Mouse (Mus musculus): Measurements from ENCODE around the gene Pde4dip. TPM values are rescaled to one million over a fixed set of nuclear protein-coding genes. Genes with fewer than 3 reads are reported as not detected.

The Pde4dip gene
- polyA plus RNA-seq, 1 experiment from 2014 or later: 18.0 TPM

- H3K9ac ChIP-seq (ENCODE audit: low read depth, low read length): no peak overlapping the region
- TF ChIP-seq CTCF (IDR thresholded peaks at IDR 0.05; ENCODE audit: low read depth): no peak
- no peaks in the 10 kb centered on the region for H3K27me3 ChIP-seq (ENCODE audit: insufficient read depth, low read length)
- H3K9me3 ChIP-seq (replicated peaks; ENCODE audit: low read length): no peaks in the 10 kb centered on the region
- ATAC-seq (replicated peaks; ENCODE audit: low FRiP score, low read depth) (no peak), DNase-seq (ENCODE audit: low spot score) (no peak)
- H3K4me1 ChIP-seq (replicated peaks; ENCODE audit: insufficient read depth, low read length): no peaks in the 10 kb centered on the region
- H3K36me3 ChIP-seq (ENCODE audit: insufficient read depth, low read length): no peaks in the 10 kb centered on the region
- 78% methylated on average over 8 of the region's 8 CpGs for WGBS
- H3K27ac ChIP-seq: no peak overlapping the region
- no peak overlapping the region for H3K4me2 ChIP-seq (ENCODE audit: low read length)
- no peak overlapping the region for H3K4me3 ChIP-seq (replicated peaks; ENCODE audit: low read depth, low read length)
These were observed 94.5 kb downstream of the Pde4dip start for GRCm38 (mm10) chr3:97793995-97794394.

GRCm38 (mm10) chr3:97790150-97790549 lies 98.4 kb downstream of the Pde4dip start:
- whole genome bisulfite sequencing: 90% methylated on average over 1 of the region's 1 CpGs
- Histone ChIP-seq H3K9me3 (replicated peaks; ENCODE audit: low read length) (no peaks in the 10 kb centered on the region), H3K4me1 (replicated peaks; ENCODE audit: insufficient read depth, low read length) (no peaks in the 10 kb centered on the region), H3K27ac (no peak overlapping the region), H3K36me3 (ENCODE audit: insufficient read depth, low read length) (no peaks in the 10 kb centered on the region), H3K4me2 (ENCODE audit: low read length) (no peak overlapping the region), H3K4me3 (replicated peaks; ENCODE audit: low read depth, low read length) (no peak overlapping the region), H3K27me3 (ENCODE audit: insufficient read depth, low read length) (no peaks in the 10 kb centered on the region), H3K9ac (ENCODE audit: low read depth, low read length) (no peak overlapping the region)
- ATAC-seq (replicated peaks; ENCODE audit: low FRiP score, low read depth) (no peak), DNase-seq (ENCODE audit: low spot score) (no peak)
- TF ChIP-seq CTCF (IDR thresholded peaks at IDR 0.05; ENCODE audit: low read depth): no peak

- no peak; the same call in 1 of the 2 replicates for TF ChIP-seq CTCF (IDR thresholded peaks at IDR 0.05; ENCODE audit: low read depth)
- no peak for DNase-seq (ENCODE audit: low spot score)
- ATAC-seq (replicated peaks; ENCODE audit: low FRiP score, low read depth): no peak
These were observed 99.2 kb downstream of the Pde4dip start for GRCm38 (mm10) chr3:97789317-97789716.

GRCm38 (mm10) chr3:97776195-97776594 lies 112.3 kb downstream of the Pde4dip start:
- H3K4me3 ChIP-seq (replicated peaks; ENCODE audit: low read depth, low read length): no peak overlapping the region
- no peaks in the 10 kb centered on the region for H3K27me3 ChIP-seq (ENCODE audit: insufficient read depth, low read length)
- WGBS: 41% methylated on average over 4 of the region's 4 CpGs
- DNase-seq (ENCODE audit: low spot score): peak; percentile 75
- H3K27ac ChIP-seq: no peak overlapping the region
- TF ChIP-seq CTCF (IDR thresholded peaks at IDR 0.05; ENCODE audit: low read depth): no peak
- H3K4me1 ChIP-seq (replicated peaks; ENCODE audit: insufficient read depth, low read length): no peaks in the 10 kb centered on the region
- 0 out of 2 replicates have a peak overlapping the region, but pooled peaks have one; percentile 15 for H3K4me2 ChIP-seq (ENCODE audit: low read length)
- ATAC-seq (replicated peaks; ENCODE audit: low FRiP score, low read depth): no peak
- no peak overlapping the region for H3K9ac ChIP-seq (ENCODE audit: low read depth, low read length)
- H3K36me3 ChIP-seq (ENCODE audit: insufficient read depth, low read length): no peaks in the 10 kb centered on the region
- no peaks in the 10 kb centered on the region for H3K9me3 ChIP-seq (replicated peaks; ENCODE audit: low read length)

More at GRCm38 (mm10) chr3:97789317-97789716, 99.2 kb downstream of the Pde4dip start:
- Histone ChIP-seq H3K27me3 (ENCODE audit: insufficient read depth, low read length) (no peaks in the 10 kb centered on the region), H3K27ac (no peak overlapping the region), H3K9ac (ENCODE audit: low read depth, low read length) (no peak overlapping the region), H3K4me3 (replicated peaks; ENCODE audit: low read depth, low read length) (no peak overlapping the region), H3K36me3 (ENCODE audit: insufficient read depth, low read length) (no peaks in the 10 kb centered on the region), H3K9me3 (replicated peaks; ENCODE audit: low read length) (no peaks in the 10 kb centered on the region), H3K4me1 (replicated peaks; ENCODE audit: insufficient read depth, low read length) (no peaks in the 10 kb centered on the region), H3K4me2 (ENCODE audit: low read length) (no peak overlapping the region)

GRCm38 (mm10) chr3:97775742-97776141 lies 112.8 kb downstream of the Pde4dip start:
- H3K9me3 ChIP-seq (replicated peaks; ENCODE audit: low read length): no peaks in the 10 kb centered on the region
- no peaks in the 10 kb centered on the region for H3K27me3 ChIP-seq (ENCODE audit: insufficient read depth, low read length)
- no peaks in the 10 kb centered on the region for H3K36me3 ChIP-seq (ENCODE audit: insufficient read depth, low read length)
- TF ChIP-seq CTCF (IDR thresholded peaks at IDR 0.05; ENCODE audit: low read depth): no peak
- no peak overlapping the region for H3K27ac ChIP-seq
- no peak overlapping the region for H3K9ac ChIP-seq (ENCODE audit: low read depth, low read length)
- DNase-seq (ENCODE audit: low spot score) (no peak), ATAC-seq (replicated peaks; ENCODE audit: low FRiP score, low read depth) (no peak)
- no peak overlapping the region for H3K4me3 ChIP-seq (replicated peaks; ENCODE audit: low read depth, low read length)
- no peaks in the 10 kb centered on the region for H3K4me1 ChIP-seq (replicated peaks; ENCODE audit: insufficient read depth, low read length)
- 67% methylated on average over 2 of the region's 2 CpGs for WGBS
- H3K4me2 ChIP-seq (ENCODE audit: low read length): no peak overlapping the region

- TF ChIP-seq CTCF (IDR thresholded peaks at IDR 0.05; ENCODE audit: low read depth): no peak
- no peak overlapping the region for H3K9ac ChIP-seq (ENCODE audit: low read depth, low read length)
- no peak for DNase-seq (ENCODE audit: low spot score)
- ATAC-seq (replicated peaks; ENCODE audit: low FRiP score, low read depth): no peak
- H3K27ac ChIP-seq: no peak overlapping the region
- H3K9me3 ChIP-seq (replicated peaks; ENCODE audit: low read length): no peaks in the 10 kb centered on the region
- no peak overlapping the region for H3K4me2 ChIP-seq (ENCODE audit: low read length)
- WGBS: 83% methylated on average over 1 of the region's 1 CpGs
- H3K4me3 ChIP-seq (replicated peaks; ENCODE audit: low read depth, low read length): no peak overlapping the region
- no peaks in the 10 kb centered on the region for H3K4me1 ChIP-seq (replicated peaks; ENCODE audit: insufficient read depth, low read length)
- H3K36me3 ChIP-seq (ENCODE audit: insufficient read depth, low read length): no peaks in the 10 kb centered on the region
- no peaks in the 10 kb centered on the region for H3K27me3 ChIP-seq (ENCODE audit: insufficient read depth, low read length)
These were observed 113.6 kb downstream of the Pde4dip start for GRCm38 (mm10) chr3:97774861-97775260.
